Mouse (Mus musculus) ES-E14 (cell line): ENCODE data around the gene Pm20d1.

Source experiments
- HCFC1 ChIP-seq: IDR thresholded peaks from 2 replicates; pipeline ENCODE4 v1.6.1; 2012; ENCODE audit warnings: low read length, inconsistent platforms, borderline replicate concordance; ENCODE audit not compliant: insufficient read depth
- MAFK ChIP-seq: IDR thresholded peaks from 2 replicates; pipeline ENCODE4 v1.6.1; 2014; ENCODE audit warnings: mild to moderate bottlenecking, low read depth, low read length, inconsistent platforms; ENCODE audit not compliant: insufficient read depth
- ZC3H11A ChIP-seq: IDR thresholded peaks from 2 replicates; pipeline ENCODE4 v1.6.1; 2012; ENCODE audit warnings: low read depth, mild to moderate bottlenecking, inconsistent platforms, low read length, borderline replicate concordance
- ZNF384 ChIP-seq: IDR thresholded peaks from 2 replicates; pipeline ENCODE4 v1.6.1; 2012; ENCODE audit warnings: low read depth, low read length, inconsistent platforms

DNA sequence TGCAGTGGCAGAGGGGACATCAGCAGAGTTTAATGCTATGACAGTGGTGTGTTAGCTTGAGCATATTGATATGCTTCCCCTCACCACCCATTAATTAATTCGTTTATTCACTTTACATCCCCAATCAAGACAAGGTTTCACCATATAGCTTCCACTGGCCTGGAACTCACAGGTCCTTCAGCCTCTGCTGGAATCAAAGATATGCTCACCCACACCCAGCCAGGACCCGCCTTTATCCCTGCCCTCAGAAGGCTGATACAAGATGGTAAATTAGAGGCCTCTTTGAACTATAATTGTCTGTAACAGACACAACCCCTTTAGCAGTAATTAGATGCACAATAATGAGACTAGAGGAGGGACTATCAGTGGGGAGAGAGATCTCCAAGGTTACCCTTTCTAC is 12.5 kb downstream of the Pm20d1 start:
- no peak for TF ChIP-seq ZNF384
- TF ChIP-seq ZC3H11A, result no peak
- TF ChIP-seq MAFK, result no peak
- no peak for TF ChIP-seq HCFC1
